Mouse (Mus musculus) liver, embryonic 15.5 days (tissue): ENCODE results near the gene Sv2c. TPM values are rescaled to one million over a fixed set of nuclear protein-coding genes. Genes with fewer than 3 reads are reported as not detected.

Source experiments
- ATAC-seq: fragments of 200-750 bp; cut with Nextera tagmentation; 2 replicates; pipeline ENCODE4 v1.8.0; 2017; ENCODE audit warnings: moderate number of reproducible peaks, mild to moderate bottlenecking, moderate library complexity; ENCODE audit not compliant: insufficient read depth
- H3K27ac ChIP-seq: fragments of 300-500 bp; sonication (generic); replicated peaks from 2 replicates; pipeline ENCODE4 v1.5.1; 2015; ENCODE audit warnings: mild to moderate bottlenecking, inconsistent platforms
- H3K27me3 ChIP-seq: fragments of 300-500 bp; sonication (generic); 2 replicates; pipeline ENCODE4 v1.6.1; 2015; ENCODE audit warnings: mild to moderate bottlenecking, inconsistent platforms
- H3K36me3 ChIP-seq: fragments of 300-500 bp; sonication (generic); replicated peaks from 2 replicates; pipeline ENCODE4 v1.6.1; 2015; ENCODE audit warnings: moderate library complexity, mild to moderate bottlenecking, inconsistent platforms
- H3K4me1 ChIP-seq: fragments of 300-500 bp; sonication (generic); replicated peaks from 2 replicates; pipeline ENCODE4 v1.6.1; 2015; ENCODE audit warnings: inconsistent platforms
- H3K4me2 ChIP-seq: fragments of 300-500 bp; sonication (generic); 2 replicates; pipeline ENCODE4 v1.6.1; 2015; ENCODE audit warnings: moderate library complexity, mild to moderate bottlenecking, inconsistent platforms
- H3K4me3 ChIP-seq: fragments of 300-500 bp; sonication (generic); replicated peaks from 2 replicates; pipeline ENCODE4 v1.5.1; 2015; ENCODE audit warnings: mild to moderate bottlenecking, inconsistent platforms
- H3K9ac ChIP-seq: fragments of 300-500 bp; sonication (generic); 2 replicates; pipeline ENCODE4 v1.6.1; 2015; ENCODE audit warnings: moderate library complexity, mild to moderate bottlenecking, inconsistent platforms
- H3K9me3 ChIP-seq: fragments of 300-500 bp; sonication (generic); replicated peaks from 2 replicates; pipeline ENCODE4 v1.6.1; 2016; ENCODE audit warnings: inconsistent platforms
- WGBS: fragments of 180-500 bp; shearing (Covaris S2); methylation state at CpG from one replicate; pipeline ENCODE4 v1.1.7; 2015; ENCODE audit warnings: mixed read lengths; ENCODE audit not compliant: insufficient replicate concordance; 5-methylcytosine and 5-hydroxymethylcytosine counted together
- polyA plus RNA-seq: library from polyadenylated mRNA; unstranded; fragments of >200 nt; fragmentation: Nextera tagmentation; extraction: Ambion mirVana; gene quantifications from 2 replicates; pipeline ENCODE4 v1.2.1, GENCODE M21; 2015

Sv2c gene
- polyA plus RNA-seq, 1 experiment from 2014 or later = 0.15 TPM

DNA sequence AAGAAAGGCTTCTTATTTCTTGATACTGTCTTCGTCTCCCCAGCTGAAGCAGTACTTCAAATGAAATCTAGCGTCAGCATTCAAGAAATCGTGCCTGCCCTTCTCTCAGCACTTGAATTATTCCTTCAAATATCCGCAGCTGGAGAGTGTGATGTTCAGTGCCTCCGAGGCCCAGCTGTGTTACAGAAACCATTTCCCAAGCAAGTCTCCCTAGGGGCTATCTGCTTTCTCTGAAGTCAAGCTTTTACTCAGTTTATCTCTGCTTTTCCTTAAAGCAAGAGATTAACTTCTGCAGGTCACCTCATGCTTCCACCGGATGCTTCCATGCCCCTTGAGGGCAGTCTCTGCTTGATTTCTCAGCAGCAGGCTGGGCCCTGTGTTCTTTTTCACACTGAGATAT lies 166.8 kb downstream of the Sv2c start:
- 42% methylated on average over 6 of the region's 6 CpGs for WGBS
- Histone ChIP-seq H3K27ac (peak overlapping the region; percentile 92), H3K4me2 (peak overlapping the region; percentile 62), H3K9me3 (no peaks in the 10 kb centered on the region), H3K4me3 (peak overlapping the region; percentile 26), H3K27me3 (peaks cover 3% of the 10 kb centered on the region; the same call in 1 of the 2 replicates), H3K4me1 (peaks cover 81% of the 10 kb centered on the region), H3K9ac (peak overlapping the region; percentile 23), H3K36me3 (no peaks in the 10 kb centered on the region)
- no peak for ATAC-seq

DNA sequence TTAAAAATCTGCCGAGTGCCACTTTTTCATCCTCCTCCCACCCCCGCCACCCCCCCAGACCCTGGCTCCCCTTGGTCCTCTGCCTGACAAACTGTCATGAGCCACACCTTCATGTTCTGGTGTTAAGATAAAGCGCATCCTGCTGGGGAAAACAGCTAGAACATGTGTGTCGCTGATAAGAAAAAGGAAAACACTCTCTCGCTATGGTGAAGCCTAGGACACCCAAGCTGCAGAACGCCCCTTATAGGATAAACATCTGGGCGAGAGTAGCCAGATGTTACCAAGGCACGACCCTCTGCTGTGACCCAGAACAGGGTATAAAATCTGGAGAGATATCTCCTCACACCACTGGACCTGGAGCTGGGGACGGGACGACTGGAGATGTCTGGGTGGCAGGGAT lies 167.2 kb downstream of the Sv2c start:
- peak overlapping the region; percentile 92 for H3K27ac ChIP-seq
- ATAC-seq = peak; percentile 93
- H3K9me3 ChIP-seq = no peaks in the 10 kb centered on the region
- H3K27me3 ChIP-seq = 0 out of 2 replicates have a peak, but pooled peaks cover 2% of the 10 kb centered on the region
- H3K4me3 ChIP-seq = peak overlapping the region; percentile 26
- H3K36me3 ChIP-seq = no peaks in the 10 kb centered on the region
- H3K9ac ChIP-seq = peak overlapping the region; percentile 45
- peaks cover 85% of the 10 kb centered on the region for H3K4me1 ChIP-seq
- 16% methylated on average over 10 of the region's 10 CpGs for WGBS
- H3K4me2 ChIP-seq = peak overlapping the region; percentile 62

DNA sequence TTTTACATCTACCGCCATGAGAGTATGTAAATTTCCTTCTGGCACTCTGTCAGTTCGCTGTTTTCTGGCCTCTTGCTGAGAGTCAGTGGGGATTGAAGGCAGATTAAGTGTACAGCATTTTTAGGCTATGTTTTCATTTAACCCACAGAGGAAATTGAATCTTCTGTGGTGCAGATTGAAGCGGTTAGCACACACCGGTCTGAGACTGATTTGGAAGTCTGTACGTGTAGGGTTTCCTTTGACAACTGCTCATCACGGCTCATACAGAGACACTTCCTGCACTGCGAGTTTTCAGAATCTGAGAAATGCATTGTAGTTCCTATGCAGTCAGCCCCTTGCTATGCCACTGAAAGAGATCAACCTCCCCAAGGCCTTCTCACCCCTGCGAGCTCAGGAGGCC lies 168.2 kb downstream of the Sv2c start:
- Histone ChIP-seq H3K9ac (peak overlapping the region; percentile 45), H3K4me2 (peak overlapping the region; percentile 62), H3K9me3 (no peaks in the 10 kb centered on the region), H3K27ac (peak overlapping the region; percentile 92), H3K36me3 (no peaks in the 10 kb centered on the region), H3K27me3 (no peaks in the 10 kb centered on the region), H3K4me3 (no peak overlapping the region), H3K4me1 (peaks cover 93% of the 10 kb centered on the region)
- WGBS = 34% methylated on average over 8 of the region's 8 CpGs
- ATAC-seq = no peak

DNA sequence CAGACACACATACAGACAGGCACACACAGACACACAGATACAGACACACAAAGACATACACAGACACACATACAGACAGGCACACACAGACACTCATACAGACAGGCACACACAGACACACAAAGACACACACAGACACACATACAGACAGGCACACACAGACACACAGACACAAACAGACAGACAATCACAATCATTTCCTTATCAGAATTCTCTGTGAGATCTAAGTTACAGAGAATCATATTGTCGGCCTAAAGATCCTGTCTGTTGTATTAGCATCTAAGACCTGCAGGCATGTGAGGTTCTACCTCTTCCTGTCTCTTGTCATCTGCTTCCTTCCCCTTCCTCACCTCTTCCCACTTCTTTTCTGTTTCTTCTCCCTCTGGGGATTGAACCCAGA lies 168.7 kb downstream of the Sv2c start:
- H3K27me3 ChIP-seq = no peaks in the 10 kb centered on the region
- peaks cover 91% of the 10 kb centered on the region for H3K4me1 ChIP-seq
- no peak overlapping the region for H3K4me2 ChIP-seq
- no peak overlapping the region for H3K9ac ChIP-seq
- ATAC-seq = no peak
- H3K27ac ChIP-seq = peak overlapping the region; percentile 92
- no peaks in the 10 kb centered on the region for H3K36me3 ChIP-seq
- no peak overlapping the region for H3K4me3 ChIP-seq
- H3K9me3 ChIP-seq = no peaks in the 10 kb centered on the region
- 38% methylated on average over 1 of the region's 1 CpGs for whole genome bisulfite sequencing

DNA sequence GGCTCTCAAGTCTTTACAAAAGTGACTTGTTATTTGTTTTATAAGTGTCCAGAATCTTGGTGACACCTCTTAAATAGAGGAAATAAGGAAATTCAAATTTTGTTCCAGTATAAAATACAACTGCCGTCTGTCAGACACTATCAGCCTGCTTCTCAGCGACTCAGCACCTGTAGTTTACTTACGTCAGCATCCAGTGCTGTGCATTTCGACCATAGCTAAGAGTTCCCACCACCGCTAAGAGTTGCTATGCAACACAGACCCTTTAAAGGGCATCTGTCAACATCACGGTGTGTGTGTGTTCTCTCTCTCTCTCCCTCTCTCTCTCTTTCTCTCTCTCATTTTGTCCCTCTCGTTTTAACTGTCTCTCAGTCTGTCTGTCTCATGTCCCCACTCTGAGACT lies 170.5 kb downstream of the Sv2c start:
- Histone ChIP-seq H3K9me3 (no peaks in the 10 kb centered on the region), H3K36me3 (no peaks in the 10 kb centered on the region), H3K4me3 (peak overlapping the region; percentile 50), H3K4me1 (peaks cover 84% of the 10 kb centered on the region), H3K27me3 (no peaks in the 10 kb centered on the region), H3K4me2 (peak overlapping the region; percentile 76), H3K27ac (peak overlapping the region; percentile 71), H3K9ac (peak overlapping the region; percentile 47)
- WGBS = 34% methylated on average over 7 of the region's 7 CpGs
- no peak for ATAC-seq

DNA sequence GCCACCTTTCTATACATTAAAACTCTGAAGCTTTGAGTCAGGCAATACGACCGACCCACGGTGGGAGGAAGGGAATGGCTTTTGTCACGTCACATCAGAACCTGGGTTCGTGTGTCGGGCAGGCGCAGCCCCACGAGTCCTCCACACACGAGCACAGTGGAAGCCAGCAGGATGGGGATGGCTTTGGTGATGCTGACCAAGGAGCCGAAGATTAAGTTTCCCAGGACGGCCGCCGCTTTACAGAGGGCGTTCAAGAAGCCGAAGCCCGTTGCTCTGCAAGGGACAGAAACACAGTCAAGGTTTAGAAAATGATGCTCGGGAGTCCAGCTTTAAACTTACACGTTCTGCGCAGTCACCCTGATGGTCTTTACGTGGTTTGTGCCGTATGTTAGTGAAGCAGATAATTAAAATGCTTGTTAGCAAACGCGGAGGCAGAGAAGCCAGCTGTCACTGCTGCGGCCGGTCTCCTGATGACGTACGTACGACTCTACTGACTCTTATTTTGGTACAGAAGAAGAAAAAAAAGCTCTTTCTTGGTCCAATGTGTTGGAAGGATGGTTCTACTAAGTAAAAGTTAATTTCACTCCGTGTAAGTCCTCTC lies 171.1 kb downstream of the Sv2c start:
- no peaks in the 10 kb centered on the region for H3K36me3 ChIP-seq
- peak overlapping the region; percentile 50 for H3K4me3 ChIP-seq
- H3K4me2 ChIP-seq = peak overlapping the region; percentile 76
- 25% methylated on average over 29 of the region's 29 CpGs for WGBS
- peaks cover 83% of the 10 kb centered on the region for H3K4me1 ChIP-seq
- no peaks in the 10 kb centered on the region for H3K9me3 ChIP-seq
- peak overlapping the region; percentile 47 for H3K9ac ChIP-seq
- H3K27me3 ChIP-seq = no peaks in the 10 kb centered on the region
- peak overlapping the region; percentile 71 for H3K27ac ChIP-seq
- no peak for ATAC-seq

DNA sequence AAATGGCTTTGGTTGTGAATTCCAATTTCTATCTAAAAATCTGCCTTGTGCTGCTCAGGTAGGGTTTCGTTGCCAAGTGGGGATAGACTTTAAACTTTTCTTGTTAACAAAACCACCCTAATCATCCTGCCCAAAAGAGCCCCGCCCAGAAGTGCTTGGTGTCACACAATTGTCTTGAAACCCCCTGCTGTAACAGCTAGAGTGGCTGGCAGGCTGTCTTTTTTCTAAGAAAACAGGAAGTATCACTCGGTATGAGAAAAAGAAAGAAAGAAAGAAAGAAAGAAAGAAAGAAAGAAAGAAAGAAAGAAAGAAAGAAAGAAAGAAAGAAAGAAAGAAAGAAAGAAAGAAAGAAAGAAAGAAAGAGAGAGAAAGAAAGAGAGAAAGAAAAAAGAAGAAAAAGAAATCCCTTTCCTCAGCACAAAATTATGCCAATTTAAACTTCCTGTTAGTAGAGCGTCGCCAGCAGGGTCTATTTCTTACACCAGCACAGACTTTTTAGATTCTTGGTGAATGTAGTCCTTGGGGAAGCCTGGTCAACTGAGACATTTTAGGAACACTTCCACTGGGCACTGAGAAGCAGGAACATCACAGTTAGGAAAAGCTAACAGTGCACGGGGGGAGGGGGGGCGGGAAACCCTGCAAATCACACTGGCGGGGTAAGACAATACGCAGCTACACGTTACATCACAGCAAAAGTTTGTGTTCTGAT lies 171.7 kb downstream of the Sv2c start:
- ATAC-seq = no peak
- Histone ChIP-seq H3K9ac (peak overlapping the region; percentile 47), H3K4me3 (peak overlapping the region; percentile 50), H3K36me3 (no peaks in the 10 kb centered on the region), H3K4me1 (peaks cover 82% of the 10 kb centered on the region), H3K27me3 (no peaks in the 10 kb centered on the region), H3K4me2 (peak overlapping the region; percentile 76), H3K27ac (peak overlapping the region; percentile 71), H3K9me3 (no peaks in the 10 kb centered on the region)
- WGBS = 3% methylated on average over 10 of the region's 10 CpGs

DNA sequence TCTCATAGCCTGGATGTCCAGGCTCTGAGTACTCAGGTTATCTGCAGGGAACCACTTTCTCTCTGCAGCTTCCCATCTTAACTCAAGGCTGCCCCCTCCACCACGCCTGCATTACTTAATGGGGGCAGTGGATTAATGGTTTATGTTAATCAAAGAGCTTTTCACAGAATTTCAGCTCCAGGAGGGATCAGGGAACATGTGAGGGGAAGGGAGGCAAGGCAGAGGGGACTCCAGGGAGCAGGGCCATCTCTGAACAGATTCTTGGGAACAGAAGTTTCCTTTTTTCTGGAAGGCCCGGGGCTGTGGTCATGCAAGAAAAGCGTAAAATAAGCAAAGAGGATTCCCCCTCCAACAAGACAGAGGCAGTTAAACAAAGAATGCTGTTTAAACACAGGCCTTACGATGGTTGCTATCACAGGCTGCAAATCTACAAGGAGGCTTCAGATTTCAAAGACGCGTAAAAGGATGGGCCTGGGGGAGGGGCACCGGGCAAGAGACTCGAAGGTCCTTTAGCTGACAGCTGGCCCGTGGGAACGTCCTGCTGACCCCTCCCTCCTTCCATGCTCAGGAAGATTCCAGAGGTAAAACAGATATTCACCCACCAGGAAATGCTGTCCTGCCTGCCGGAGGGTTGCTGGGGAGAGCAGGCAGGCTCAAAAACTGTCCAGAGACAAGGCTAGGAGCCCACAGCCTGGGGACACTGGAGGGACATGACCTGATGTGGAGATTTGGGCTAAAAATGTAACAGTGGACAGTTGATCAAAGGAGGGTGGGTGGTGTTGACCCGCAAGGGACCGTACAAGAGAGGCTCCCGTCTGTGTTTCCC lies 172.5 kb downstream of the Sv2c start:
- Histone ChIP-seq H3K4me2 (peak overlapping the region; percentile 76), H3K4me3 (peak overlapping the region; percentile 50), H3K4me1 (peaks cover 74% of the 10 kb centered on the region), H3K9me3 (no peaks in the 10 kb centered on the region), H3K27me3 (no peaks in the 10 kb centered on the region), H3K27ac (peak overlapping the region; percentile 24; the same call in 1 of the 2 replicates), H3K9ac (0 out of 2 replicates have a peak overlapping the region, but pooled peaks have one; percentile 6), H3K36me3 (no peaks in the 10 kb centered on the region)
- no peak for ATAC-seq
- WGBS = 28% methylated on average over 14 of the region's 14 CpGs

DNA sequence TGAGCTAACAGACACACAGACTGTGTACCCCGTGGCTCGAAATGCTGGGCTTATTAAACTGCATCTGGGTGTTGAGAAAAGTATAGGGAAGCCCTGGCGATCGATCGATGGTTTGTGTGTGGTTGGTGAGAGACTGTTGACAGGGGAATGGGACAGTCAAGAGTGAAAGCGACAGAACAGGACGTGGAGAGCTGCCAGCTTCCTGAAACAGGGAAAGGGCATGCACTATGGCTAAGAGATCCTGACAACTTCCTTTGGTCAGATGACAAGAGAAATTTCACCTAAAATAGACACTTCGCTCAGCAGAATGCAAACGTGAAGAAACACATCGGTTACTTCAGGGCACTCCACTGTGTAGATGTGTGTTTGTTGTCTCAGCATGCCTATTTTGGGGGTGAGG lies 175.2 kb downstream of the Sv2c start:
- no peak overlapping the region for H3K4me3 ChIP-seq
- H3K9me3 ChIP-seq = no peaks in the 10 kb centered on the region
- H3K36me3 ChIP-seq = no peaks in the 10 kb centered on the region
- no peak overlapping the region for H3K27ac ChIP-seq
- H3K27me3 ChIP-seq = no peaks in the 10 kb centered on the region
- H3K9ac ChIP-seq = no peak overlapping the region
- WGBS = 24% methylated on average over 10 of the region's 10 CpGs
- no peak for ATAC-seq
- peaks cover 47% of the 10 kb centered on the region for H3K4me1 ChIP-seq
- H3K4me2 ChIP-seq = no peak overlapping the region

DNA sequence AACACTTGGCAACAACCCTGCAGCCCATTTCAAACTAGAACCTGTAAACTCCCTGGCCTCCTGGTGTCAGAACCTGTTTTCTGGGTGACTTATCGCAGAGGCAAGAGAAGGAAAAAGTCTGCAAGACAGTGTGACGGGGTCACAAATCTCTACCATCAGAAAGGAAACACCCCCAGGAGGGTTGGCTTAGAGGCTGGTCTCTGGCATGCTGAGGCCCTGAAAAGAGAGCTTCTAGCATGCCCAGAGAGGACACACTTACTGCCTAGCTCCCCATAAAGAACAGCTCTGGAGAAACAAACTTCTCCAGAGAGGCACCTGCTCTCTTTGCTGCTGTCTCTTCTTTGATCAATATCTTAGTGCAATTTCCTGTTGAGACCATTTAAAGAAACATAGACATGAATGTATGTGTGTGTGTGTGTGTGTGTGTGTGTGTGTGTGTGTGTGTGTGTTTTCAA lies 176.0 kb downstream of the Sv2c start:
- 22% methylated on average over 2 of the region's 2 CpGs for WGBS
- Histone ChIP-seq H3K4me3 (no peak overlapping the region), H3K4me2 (no peak overlapping the region), H3K27ac (no peak overlapping the region), H3K9ac (no peak overlapping the region), H3K4me1 (peaks cover 44% of the 10 kb centered on the region), H3K36me3 (no peaks in the 10 kb centered on the region), H3K27me3 (no peaks in the 10 kb centered on the region), H3K9me3 (no peaks in the 10 kb centered on the region)
- ATAC-seq = no peak

DNA sequence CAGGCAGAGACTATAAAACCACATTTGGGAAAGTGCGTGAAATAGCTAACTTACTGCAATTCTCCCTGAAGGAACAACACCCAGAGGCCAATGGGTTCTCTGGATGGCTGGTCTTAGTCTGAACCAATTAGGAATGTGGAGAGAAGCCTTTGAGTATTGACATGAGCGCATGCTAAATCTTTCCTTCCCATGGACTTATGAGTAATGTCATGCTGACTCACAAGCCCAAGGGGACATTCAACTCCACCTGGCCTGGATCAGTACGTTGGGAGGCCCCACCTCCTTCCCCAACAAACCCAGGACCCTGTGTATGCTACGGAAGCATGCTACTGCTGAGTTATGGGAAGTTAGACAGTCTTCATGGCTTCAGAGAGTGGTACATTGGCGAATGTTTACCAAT lies 177.2 kb downstream of the Sv2c start:
- no peak for ATAC-seq
- Histone ChIP-seq H3K27ac (no peak overlapping the region), H3K4me3 (no peak overlapping the region), H3K9ac (no peak overlapping the region), H3K4me1 (peaks cover 45% of the 10 kb centered on the region), H3K9me3 (no peaks in the 10 kb centered on the region), H3K36me3 (no peaks in the 10 kb centered on the region), H3K4me2 (no peak overlapping the region), H3K27me3 (no peaks in the 10 kb centered on the region)
- WGBS = 64% methylated on average over 5 of the region's 5 CpGs
